Mouse (Mus musculus): ENCODE data around the gene Col9a3.

The Col9a3 gene

GRCm38 (mm10) chr2:180597490-180597889 is at the start of gene Col9a3:
Gene Col9a3 (plus strand): TSS chr2:180597790.
- DNase-seq (ENCODE audit: extremely low spot score, low spot score) = no peak

- DNase-seq (ENCODE audit: extremely low spot score, low spot score) = no peak
These were observed 45.2 kb upstream of the Col9a3 start for GRCm38 (mm10) chr2:180552340-180552739.

DNA sequence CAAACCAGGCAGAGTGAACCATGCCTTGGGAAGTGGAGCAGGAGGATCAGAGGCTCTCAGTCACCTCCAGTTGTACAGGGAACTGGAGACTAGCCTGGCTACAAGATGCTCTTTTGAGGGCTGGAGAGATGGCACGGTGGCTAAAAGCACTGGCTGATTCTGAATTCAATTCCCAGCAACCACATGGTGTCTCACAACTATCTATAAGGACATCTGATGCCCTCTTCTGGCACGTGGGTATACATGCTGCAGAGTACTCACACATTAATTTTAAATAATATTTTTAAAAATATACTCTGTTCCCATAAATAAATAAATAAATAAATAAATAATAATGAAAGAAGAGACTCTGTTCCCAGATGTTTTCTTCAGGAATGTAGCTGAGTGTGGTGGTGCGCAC is 42.4 kb upstream of the Col9a3 start:
- no peak for DNase-seq (ENCODE audit: extremely low spot score, low spot score)

GRCm38 (mm10) chr2:180556470-180556869 is 41.1 kb upstream of the Col9a3 start:
- DNase-seq (ENCODE audit: extremely low spot score, low spot score) = no peak

DNA sequence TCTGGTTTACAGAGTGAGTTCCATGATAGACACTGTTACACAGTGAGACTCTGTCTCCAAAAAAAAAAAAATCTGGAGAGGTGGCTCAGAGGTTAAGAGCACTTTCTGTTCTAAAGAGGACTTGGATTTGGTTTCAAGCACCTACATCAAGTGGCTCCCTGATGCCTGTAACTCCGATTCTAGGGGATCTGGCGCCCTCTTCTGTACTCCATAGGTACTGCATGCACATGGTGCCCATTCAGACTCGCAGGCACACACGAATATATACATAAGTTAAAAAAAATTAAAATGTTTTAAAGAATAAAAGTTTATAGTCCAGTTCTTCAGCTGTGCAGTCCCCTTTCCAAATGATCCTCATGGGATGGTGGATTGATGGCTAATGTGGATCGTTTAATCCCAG is 37.3 kb upstream of the Col9a3 start:
- no peak for DNase-seq (ENCODE audit: extremely low spot score, low spot score)

- no peak for DNase-seq (ENCODE audit: extremely low spot score, low spot score)
These were observed 35.4 kb upstream of the Col9a3 start for GRCm38 (mm10) chr2:180562146-180562545.

GRCm38 (mm10) chr2:180563296-180563695 is 34.3 kb upstream of the Col9a3 start:
- DNase-seq (ENCODE audit: extremely low spot score, low spot score) = no peak

DNA sequence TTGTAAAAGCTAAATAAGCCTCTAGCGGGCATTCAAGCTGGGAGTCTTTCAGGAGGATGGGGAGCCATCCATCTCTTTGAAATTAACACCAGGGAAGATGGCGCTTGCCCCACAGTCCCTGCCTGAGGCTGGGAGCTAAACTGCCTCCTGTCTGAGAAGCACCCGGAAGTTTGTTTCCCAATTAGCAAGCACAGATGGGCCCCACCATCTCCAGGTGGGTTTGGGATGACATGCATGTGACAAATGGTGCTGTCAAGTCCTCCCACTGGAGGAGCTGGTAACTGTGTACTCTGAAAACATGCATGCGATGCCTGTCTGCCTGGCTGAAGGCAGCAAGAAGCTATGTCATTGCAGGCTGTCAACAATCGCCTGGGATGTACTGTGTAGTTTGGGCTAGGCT is 33.7 kb upstream of the Col9a3 start:
- DNase-seq (ENCODE audit: extremely low spot score, low spot score) = no peak

GRCm38 (mm10) chr2:180566240-180566913 is 31.2 kb upstream of the Col9a3 start:
- DNase-seq (ENCODE audit: extremely low spot score, low spot score) = peak; percentile 63

DNA sequence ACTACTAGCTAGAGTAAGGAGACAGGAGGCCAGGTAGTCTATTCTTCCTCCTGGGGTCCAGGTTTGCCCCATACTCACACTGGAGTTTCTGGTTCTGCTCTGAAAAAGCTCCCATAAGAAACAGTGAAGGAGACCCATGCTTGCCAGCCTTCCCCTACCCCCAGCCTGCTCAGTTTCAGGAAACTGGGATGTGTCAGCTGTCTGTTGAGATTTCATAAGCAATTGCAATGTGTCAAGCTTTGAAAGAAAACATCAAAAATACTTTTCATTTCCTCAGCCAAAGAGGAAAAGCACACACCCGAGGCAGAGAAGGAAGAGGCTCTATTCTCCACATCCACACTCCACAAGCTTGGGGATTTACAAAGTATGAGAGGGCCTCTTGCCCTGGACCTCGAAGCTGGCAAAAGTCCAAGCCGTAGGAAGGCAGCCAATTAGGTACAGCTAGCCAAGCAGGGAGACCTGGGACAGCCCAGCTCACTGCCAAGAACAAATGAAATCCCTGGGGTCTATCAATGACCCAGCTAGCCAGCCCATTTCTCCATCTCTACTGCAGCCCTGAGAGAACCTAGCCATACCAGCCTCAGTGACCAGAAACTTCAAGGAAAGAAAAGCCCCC is 28.5 kb upstream of the Col9a3 start:
- no peak for DNase-seq (ENCODE audit: extremely low spot score, low spot score)

GRCm38 (mm10) chr2:180576482-180576881 is 21.1 kb upstream of the Col9a3 start:
- no peak for DNase-seq (ENCODE audit: extremely low spot score, low spot score)

- peak; percentile 78 for DNase-seq (ENCODE audit: extremely low spot score, low spot score)
These were observed 18.9 kb upstream of the Col9a3 start for GRCm38 (mm10) chr2:180578686-180579085.

DNA sequence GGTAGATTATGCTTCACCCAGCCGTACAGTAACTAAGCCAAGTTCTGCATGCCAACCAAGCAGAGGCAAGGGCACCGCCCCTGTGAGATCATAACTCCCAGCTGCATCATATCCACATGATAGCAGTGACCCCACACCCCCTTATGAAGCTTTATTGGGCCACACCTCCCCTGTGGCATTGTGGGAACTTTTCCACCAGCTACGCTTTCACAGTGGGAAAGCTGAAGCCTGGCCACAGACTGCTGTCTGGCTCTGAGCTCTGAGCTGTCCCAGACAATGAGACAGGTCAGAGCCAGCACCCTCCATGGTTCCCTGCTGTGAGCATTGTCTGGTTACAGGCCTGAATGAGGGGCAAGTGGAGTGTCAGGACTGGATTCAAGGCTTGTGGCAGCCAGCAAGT is 16.6 kb upstream of the Col9a3 start, which contains the start of gene Mrgbp:
Gene Mrgbp (plus strand): TSS at position 303 of the 400 bp plus-strand sequence.
- no peak for DNase-seq (ENCODE audit: extremely low spot score, low spot score)

- DNase-seq (ENCODE audit: extremely low spot score, low spot score) = peak; percentile 99
These were observed 15.0 kb upstream of the Col9a3 start for GRCm38 (mm10) chr2:180582481-180583153.

- no peak for DNase-seq (ENCODE audit: extremely low spot score, low spot score)
These were observed 14.5 kb upstream of the Col9a3 start for GRCm38 (mm10) chr2:180583154-180583507.

GRCm38 (mm10) chr2:180588736-180589122 is 8.9 kb upstream of the Col9a3 start:
- no peak for DNase-seq (ENCODE audit: extremely low spot score, low spot score)

- peak; percentile 89 for DNase-seq (ENCODE audit: extremely low spot score, low spot score)
These were observed 8.3 kb upstream of the Col9a3 start, which contains the start of gene Ogfr for GRCm38 (mm10) chr2:180589123-180589831. Gene Ogfr (plus strand): TSS chr2:180589245.

- DNase-seq (ENCODE audit: extremely low spot score, low spot score) = peak; percentile 51
These were observed 641 bp downstream of the Col9a3 start for GRCm38 (mm10) chr2:180598157-180598705.

DNA sequence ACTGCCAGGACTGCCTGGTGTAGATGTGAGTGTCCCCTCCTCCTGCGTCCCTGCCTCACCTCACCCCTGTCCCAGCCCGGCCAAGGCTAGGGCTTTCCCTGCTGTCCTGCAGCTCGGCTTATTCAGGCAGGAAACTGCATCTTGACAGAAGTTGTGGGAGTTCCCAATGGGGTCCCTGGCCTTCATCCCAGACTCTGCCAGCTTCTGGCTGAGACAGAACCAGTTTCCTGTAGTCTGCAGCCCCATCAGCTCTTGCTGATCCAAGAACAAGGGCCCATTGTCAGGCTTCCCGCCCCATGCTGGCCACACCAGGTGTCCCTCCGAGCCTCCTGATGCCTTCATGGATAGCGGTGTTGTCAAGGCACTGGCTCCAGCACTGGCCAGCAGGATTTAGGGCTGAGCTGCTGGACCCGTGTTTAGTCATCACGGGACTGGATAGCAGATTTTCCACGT is 3.0 kb downstream of the Col9a3 start:
- DNase-seq (ENCODE audit: extremely low spot score, low spot score) = no peak

DNA sequence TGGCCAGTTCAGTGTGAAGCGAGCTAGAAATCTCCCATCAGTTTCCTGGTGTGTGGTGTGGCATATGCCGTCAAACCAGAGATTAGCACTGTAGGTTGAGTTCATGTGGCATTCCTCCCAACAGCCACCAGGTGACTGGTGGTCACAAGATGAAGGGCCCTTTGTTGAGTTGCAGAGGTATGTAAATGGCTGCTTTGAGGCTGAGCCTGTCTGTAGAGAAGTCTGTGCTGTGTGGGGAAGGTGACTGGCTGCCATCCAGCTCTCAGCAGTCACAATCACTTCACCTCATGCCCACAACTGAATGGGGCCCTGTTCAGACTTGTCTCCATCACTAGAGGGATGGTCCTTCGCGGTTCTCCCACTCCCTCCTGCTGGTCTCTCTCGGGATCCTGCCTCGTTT is 7.2 kb downstream of the Col9a3 start:
- no peak for DNase-seq (ENCODE audit: extremely low spot score, low spot score)

- no peak for DNase-seq (ENCODE audit: extremely low spot score, low spot score)
These were observed 12.7 kb downstream of the Col9a3 start for GRCm38 (mm10) chr2:180610283-180610682.

GRCm38 (mm10) chr2:180611882-180612281 is 14.3 kb downstream of the Col9a3 start:
- DNase-seq (ENCODE audit: extremely low spot score, low spot score) = no peak

Measured in neural tube, embryonic 10.5 days (tissue).